Mouse (Mus musculus): ENCODE data around the gene 2610507B11Rik.
"Not testable (repeated sequence)": the region's sequence is repeated elsewhere in the genome, so short reads cannot be mapped to it uniquely, and the experiment has no call there.

2610507B11Rik gene

GRCm38 (mm10) chr11:78261380-78262352, at the start of gene 2610507B11Rik:
2610507B11Rik (plus strand) TSS chr11:78261752.
- peak; percentile 91 to 93 for DNase-seq (ENCODE audit: low spot score in 2 of 2)

DNA sequence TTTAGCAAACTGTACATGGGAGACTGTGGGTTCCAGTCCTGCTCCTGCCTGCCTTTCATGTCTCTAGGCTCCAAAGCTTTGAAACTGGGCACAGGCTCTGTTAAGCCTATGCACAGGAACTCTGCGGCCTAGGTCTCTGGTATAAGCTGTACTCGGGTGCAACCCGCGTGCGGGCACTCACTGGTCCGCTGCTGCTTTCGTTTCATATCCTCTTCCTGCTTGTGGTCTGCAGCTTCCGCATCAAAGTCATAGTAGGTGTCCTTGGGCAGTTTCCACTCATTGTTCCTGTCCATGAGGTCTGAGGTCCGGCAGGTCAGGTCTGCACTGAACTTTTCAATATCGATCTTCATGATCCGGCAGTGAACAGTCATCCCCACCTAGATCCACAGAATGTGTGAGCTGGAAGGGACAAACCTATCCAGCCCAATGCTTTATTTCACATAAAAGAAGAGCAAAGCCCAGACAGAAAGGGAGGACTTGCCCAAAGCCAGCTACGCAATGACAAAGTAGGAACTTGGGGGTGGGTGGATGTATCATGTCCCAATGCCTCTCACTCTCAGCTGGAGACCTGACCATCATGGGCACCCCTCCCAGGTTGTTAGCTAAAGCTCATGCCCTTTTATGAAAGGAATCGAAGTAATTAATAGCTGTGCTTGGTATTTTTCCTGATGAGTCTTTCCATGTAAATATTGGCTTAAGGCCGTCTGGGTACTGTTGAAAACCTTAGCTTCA, 48.3 kb upstream of the 2610507B11Rik start:
- peak in 1 of 2 experiments; percentile 27 for DNase-seq (ENCODE audit: low spot score in 2 of 2)

GRCm38 (mm10) chr11:78215709-78216317, 45.7 kb upstream of the 2610507B11Rik start:
- no peak for DNase-seq (ENCODE audit: low spot score in 2 of 2)

DNA sequence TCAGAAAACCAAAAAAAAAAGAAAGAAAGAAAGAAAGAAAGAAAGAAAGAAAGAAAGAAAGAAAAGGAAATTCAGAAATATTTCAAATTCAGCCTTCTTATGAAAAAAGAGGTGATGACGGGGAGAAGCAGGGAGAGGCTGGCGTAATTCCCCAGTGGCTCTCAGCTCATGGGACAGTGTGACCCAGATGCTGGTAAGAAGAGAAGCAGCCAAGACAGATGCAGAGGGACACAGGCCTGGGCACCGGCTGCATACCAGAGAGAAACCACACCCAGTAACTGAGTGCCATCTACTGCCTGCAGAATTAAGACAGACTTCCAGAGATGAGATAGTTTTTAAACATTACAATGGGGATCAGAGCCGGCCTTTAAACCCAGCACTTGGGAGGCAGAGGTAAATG, 38.0 kb upstream of the 2610507B11Rik start:
- no peak for DNase-seq (ENCODE audit: low spot score in 2 of 2)

- DNase-seq (ENCODE audit: low spot score in 2 of 2) = no peak
These were observed 30.0 kb upstream of the 2610507B11Rik start for GRCm38 (mm10) chr11:78231518-78231917.

DNA sequence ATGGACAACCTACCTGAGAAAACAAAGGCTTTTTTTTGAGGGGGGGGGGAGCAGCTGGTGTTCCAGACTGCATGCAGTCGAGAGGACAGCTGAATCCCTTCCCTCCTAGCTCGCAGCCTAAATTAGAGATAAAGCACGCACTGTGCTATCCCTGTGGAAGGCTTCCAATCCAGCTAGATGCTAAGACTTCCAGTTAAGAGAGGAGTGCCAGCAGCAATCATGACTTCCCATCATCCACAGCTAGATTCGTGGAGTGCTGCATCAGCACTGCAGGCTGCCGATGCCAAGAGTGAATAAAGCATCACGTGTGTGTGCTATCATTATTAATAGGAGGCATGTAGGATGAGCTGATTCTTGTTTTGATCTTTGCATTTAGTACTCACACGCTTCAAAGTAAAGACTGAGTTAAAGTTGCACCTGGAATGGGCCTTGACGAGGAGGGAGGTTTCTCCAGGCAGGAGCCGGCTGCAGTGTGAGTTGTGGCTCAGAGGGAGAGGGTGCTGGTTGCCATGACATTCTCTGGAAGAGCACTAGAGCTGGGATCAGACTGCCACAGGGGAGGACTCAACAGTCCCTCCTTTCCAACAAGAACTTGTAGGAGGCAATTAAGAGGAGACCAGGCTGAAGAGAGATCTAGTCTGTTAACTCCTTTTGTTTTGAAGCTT, 21.2 kb upstream of the 2610507B11Rik start:
- DNase-seq (ENCODE audit: low spot score in 2 of 2) = peak in 1 of 2 experiments; percentile 18

GRCm38 (mm10) chr11:78245261-78245626, 16.3 kb upstream of the 2610507B11Rik start:
- DNase-seq (ENCODE audit: low spot score in 2 of 2) = no peak

DNA sequence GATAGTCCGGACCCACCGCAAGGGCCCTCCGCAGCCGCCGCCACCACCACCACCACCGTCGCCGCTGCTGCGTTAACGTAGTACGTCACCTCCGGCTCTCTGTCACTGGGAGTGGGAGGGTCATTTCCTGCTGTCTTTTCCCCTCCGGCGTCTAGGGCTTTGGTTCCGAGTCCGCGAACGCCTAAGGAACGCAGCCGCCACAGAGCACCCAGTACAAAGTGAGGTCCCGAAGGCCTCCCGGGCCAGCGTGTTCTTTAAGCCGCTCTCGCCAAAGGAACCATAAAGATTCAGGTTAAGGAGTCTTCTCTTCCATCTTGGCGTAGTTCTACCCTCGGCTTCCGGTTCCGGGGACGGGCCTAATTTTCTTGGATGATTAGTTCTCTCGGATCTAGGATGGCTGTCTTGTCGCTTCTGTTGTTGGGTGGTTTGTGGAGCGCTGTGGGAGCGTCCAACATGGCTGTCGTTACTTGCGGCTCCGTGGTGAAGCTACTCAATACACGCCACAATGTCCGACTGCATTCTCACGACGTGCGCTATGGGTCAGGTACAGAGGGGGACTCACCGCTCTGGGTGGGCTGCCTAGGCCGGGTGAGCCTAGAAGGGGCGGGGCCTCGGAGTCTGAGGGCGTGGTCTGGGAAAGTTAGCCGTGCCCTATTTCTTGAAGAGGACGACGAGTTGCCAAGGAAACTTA, 15.8 kb upstream of the 2610507B11Rik start, which contains the start of the genes Sdf2 and Supt6:
Gene Sdf2, plus strand, starts transcription at position 120 of the 691 bp plus-strand sequence.
Gene Supt6, minus strand, starts transcription at position 361 of the 691 bp plus-strand sequence.
- peak; percentile 91 to 93 for DNase-seq (ENCODE audit: low spot score in 2 of 2)

- no peak for DNase-seq (ENCODE audit: low spot score in 2 of 2)
These were observed 15.1 kb upstream of the 2610507B11Rik start for GRCm38 (mm10) chr11:78246318-78247011.

- no peak for DNase-seq (ENCODE audit: low spot score in 2 of 2)
These were observed 14.6 kb upstream of the 2610507B11Rik start for GRCm38 (mm10) chr11:78247012-78247348.

DNA sequence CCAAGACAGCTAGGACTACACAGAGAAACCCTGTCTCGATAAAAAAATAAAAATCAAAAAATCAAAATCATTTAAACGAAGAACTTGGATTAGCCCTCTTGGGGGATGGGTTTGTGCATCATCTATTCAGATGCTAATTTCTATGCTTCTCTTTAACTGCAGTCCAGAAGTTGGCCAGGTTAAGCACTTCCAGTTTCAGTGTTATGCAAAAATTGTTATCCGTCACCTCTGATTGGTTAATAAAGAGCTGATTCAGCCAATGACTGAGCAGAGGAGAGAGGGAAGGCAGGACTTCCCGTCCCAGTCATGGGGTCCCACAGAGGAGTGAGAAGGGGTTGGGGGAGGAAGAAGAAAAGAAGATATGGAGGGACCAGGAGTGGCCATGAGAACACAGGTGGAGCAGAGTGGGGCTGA, 13.8 kb upstream of the 2610507B11Rik start:
- no peak for DNase-seq (ENCODE audit: low spot score in 2 of 2)

GRCm38 (mm10) chr11:78256618-78257017, 4.9 kb upstream of the 2610507B11Rik start:
- DNase-seq (ENCODE audit: low spot score in 2 of 2) = no peak

GRCm38 (mm10) chr11:78260489-78261258, 878 bp upstream of the 2610507B11Rik start:
- DNase-seq (ENCODE audit: low spot score in 2 of 2) = no peak

- peak; percentile 34 to 35 for DNase-seq (ENCODE audit: low spot score in 2 of 2)
These were observed 998 bp downstream of the 2610507B11Rik start for GRCm38 (mm10) chr11:78262550-78262949.

GRCm38 (mm10) chr11:78265571-78265970, 4.0 kb downstream of the 2610507B11Rik start:
- no peak for DNase-seq (ENCODE audit: low spot score in 2 of 2)

- DNase-seq (ENCODE audit: low spot score in 2 of 2) = no peak
These were observed 10.4 kb downstream of the 2610507B11Rik start for GRCm38 (mm10) chr11:78271986-78272385.

- DNase-seq (ENCODE audit: low spot score in 2 of 2) = no peak
These were observed 14.0 kb downstream of the 2610507B11Rik start for GRCm38 (mm10) chr11:78275596-78275995.

GRCm38 (mm10) chr11:78276169-78276568, 14.6 kb downstream of the 2610507B11Rik start:
- not testable (repeated sequence) for DNase-seq (ENCODE audit: low spot score in 2 of 2)

- peak in 1 of 2 experiments; percentile 17 for DNase-seq (ENCODE audit: low spot score in 2 of 2)
These were observed 17.3 kb downstream of the 2610507B11Rik start for GRCm38 (mm10) chr11:78278853-78279252.

Measured in heart, adult 9 months (tissue).